Mouse (Mus musculus): ENCODE measurements around the gene Tnrc6b. TPM values are rescaled to one million over a fixed set of nuclear protein-coding genes. Genes with fewer than 3 reads are reported as not detected.
A peak's percentile ranks its signal among the peaks of the same experiment; 100 is the strongest.

The Tnrc6b gene
- polyA plus RNA-seq, 1 experiment = 47.5 TPM

DNA sequence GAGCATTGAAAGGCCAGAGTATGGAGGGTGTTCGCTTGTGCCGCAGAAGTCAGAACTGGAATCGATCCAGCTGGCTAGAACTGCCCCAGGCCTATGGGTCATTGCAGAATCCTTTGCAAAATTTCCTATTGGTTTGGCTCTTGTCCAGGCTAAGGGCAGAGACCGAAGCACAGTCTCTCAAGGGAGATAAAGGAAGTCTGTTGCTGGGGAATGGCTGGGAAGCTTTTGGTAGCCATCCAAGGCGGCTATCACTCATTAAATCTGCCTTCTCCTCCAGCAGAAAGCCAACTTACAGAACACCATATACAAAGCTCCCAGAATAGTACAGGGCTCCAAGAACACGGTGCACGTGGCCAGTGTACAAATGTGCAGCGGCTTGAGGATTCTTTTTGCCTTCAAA, 4.0 kb upstream of the Tnrc6b start:
- peaks cover 2% of the 10 kb centered on the region; the same call in 1 of the 2 replicates for H3K4me1 ChIP-seq (ENCODE audit: control insufficient read depth, insufficient read depth, low read length)
- WGBS = 35% methylated on average over 8 of the region's 8 CpGs
- TF ChIP-seq CTCF (IDR thresholded peaks at IDR 0.05; ENCODE audit: insufficient read depth, low read depth, low read length) (no peak), POLR2A (IDR thresholded peaks at IDR 0.05; ENCODE audit: insufficient read depth, low read depth, low read length) (no peak)
- no peak overlapping the region for H3K4me3 ChIP-seq (ENCODE audit: insufficient read depth, low read depth, low read length)
- 0 out of 2 replicates have a peak overlapping the region, but pooled peaks have one; percentile 52 for H3K27ac ChIP-seq (ENCODE audit: insufficient read depth, low read depth, low read length)

DNA sequence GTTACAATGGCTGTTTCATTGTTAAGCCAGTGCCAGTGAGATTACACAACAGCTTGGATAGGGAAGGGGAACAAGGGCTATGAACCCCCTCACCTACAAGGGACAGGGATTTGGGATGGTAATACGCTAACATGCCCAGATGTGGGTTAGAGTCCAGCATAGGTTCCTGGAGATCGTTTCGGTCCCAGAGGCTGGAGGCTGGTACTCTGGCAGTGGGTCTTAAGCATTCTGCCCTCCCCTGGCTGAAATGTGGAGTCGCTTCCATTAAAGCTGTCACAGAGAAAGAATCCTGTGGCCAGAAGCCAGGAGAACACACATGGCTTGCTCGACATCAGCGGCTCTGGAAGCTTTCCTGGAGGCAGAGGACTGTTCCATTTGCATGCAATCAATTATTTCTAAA, 1.5 kb upstream of the Tnrc6b start:
- Histone ChIP-seq H3K4me1 (ENCODE audit: control insufficient read depth, insufficient read depth, low read length) (peaks cover 2% of the 10 kb centered on the region; the same call in 1 of the 2 replicates), H3K4me3 (ENCODE audit: insufficient read depth, low read depth, low read length) (no peak overlapping the region), H3K27ac (ENCODE audit: insufficient read depth, low read depth, low read length) (no peak overlapping the region)
- 16% methylated on average over 6 of the region's 6 CpGs for WGBS
- TF ChIP-seq CTCF (IDR thresholded peaks at IDR 0.05; ENCODE audit: insufficient read depth, low read depth, low read length) (no peak), POLR2A (IDR thresholded peaks at IDR 0.05; ENCODE audit: insufficient read depth, low read depth, low read length) (no peak)

DNA sequence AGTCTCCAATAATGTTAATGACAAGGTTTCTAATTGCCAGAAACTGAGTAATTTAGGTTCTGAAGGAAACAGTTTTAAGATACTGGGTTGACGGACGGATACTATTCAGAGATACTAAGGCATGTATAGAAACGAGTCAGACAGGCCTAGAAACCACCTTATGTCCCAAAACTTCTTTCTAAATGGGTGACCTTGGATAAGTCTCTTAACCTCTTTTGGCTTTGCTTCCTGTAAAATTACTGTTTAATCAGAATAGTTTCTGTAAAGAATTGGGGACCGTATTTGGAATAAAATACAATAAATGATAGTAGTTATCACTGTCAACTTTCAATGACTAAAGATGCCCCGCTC, 881 bp upstream of the Tnrc6b start:
- TF ChIP-seq CTCF (IDR thresholded peaks at IDR 0.05; ENCODE audit: insufficient read depth, low read depth, low read length) (no peak), POLR2A (IDR thresholded peaks at IDR 0.05; ENCODE audit: insufficient read depth, low read depth, low read length) (no peak)
- Histone ChIP-seq H3K4me3 (ENCODE audit: insufficient read depth, low read depth, low read length) (no peak overlapping the region), H3K27ac (ENCODE audit: insufficient read depth, low read depth, low read length) (no peak overlapping the region), H3K4me1 (ENCODE audit: control insufficient read depth, insufficient read depth, low read length) (peaks cover 2% of the 10 kb centered on the region; the same call in 1 of the 2 replicates)
- WGBS = 5% methylated on average over 5 of the region's 5 CpGs

DNA sequence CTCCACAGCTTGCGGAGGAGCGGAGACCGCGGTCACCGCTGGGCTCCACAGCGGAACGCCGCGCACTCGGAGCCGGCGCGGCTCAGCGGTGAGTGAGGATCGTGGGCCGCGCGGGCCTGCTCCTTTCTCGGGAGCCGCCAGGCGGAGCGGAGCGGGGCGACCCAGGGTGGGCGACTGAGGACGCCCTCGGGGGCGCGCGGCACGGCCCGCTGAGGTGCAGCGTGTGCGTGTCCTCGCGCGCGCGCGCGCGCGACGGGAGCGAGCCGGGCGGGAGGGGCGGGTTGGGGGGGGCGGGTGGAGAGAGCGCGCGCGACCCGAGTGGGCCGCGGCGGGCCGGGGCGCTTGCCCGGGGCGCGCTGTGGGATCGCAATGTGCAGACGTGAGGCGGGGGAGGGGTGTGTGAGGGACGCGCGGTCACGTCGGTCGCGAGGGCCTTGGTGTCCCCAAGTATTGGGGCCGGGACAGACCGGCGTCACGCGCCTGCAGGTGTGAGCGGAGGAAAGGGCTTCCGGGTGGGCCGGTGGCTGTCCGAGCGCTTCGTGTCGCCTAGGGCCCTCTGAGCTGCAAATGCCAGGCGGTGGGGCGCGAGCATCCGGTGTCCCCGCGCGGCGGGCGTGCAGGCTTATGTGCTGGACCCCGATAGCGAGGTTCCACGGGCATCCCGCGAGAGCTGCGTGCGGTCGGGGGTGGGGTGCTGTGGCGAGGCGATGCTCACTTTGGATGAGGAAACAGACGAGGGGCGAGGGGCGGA, 463 bp downstream of the Tnrc6b start:
- peak overlapping the region; percentile 86 for H3K4me3 ChIP-seq (ENCODE audit: insufficient read depth, low read depth, low read length)
- peak overlapping the region; percentile 83 for H3K27ac ChIP-seq (ENCODE audit: insufficient read depth, low read depth, low read length)
- peaks cover 3% of the 10 kb centered on the region; the same call in 1 of the 2 replicates for H3K4me1 ChIP-seq (ENCODE audit: control insufficient read depth, insufficient read depth, low read length)
- under 1% methylated on average over 102 of the region's 106 CpGs for WGBS
- 0 out of 2 replicates have a peak, but pooled peaks have one; percentile 29 for TF ChIP-seq POLR2A (IDR thresholded peaks at IDR 0.05; ENCODE audit: insufficient read depth, low read depth, low read length)
- TF ChIP-seq CTCF (IDR thresholded peaks at IDR 0.05; ENCODE audit: insufficient read depth, low read depth, low read length) = no peak

DNA sequence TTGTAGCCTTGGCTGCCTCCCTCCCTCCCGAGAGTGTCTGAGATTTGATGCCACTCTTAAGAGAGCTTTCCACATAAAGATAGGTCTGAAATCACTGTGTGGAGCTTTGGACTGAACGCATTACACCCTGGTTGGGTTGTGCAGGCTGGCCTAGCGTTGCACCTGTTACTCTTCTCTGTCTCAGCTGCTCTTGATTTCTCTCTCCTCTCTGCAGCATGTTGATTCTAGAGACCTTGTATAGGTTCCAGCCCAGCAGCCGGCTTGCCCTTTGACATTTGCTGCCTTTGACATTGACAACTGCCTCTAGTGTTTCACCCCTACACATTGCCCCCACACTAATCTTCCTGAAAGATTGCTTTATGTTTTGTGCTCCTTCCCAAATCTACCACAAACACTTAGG, 3.2 kb downstream of the Tnrc6b start:
- no peak overlapping the region for H3K27ac ChIP-seq (ENCODE audit: insufficient read depth, low read depth, low read length)
- TF ChIP-seq POLR2A (IDR thresholded peaks at IDR 0.05; ENCODE audit: insufficient read depth, low read depth, low read length) (no peak), CTCF (IDR thresholded peaks at IDR 0.05; ENCODE audit: insufficient read depth, low read depth, low read length) (no peak)
- 80% methylated on average over 4 of the region's 4 CpGs for WGBS
- H3K4me3 ChIP-seq (ENCODE audit: insufficient read depth, low read depth, low read length) = no peak overlapping the region
- H3K4me1 ChIP-seq (ENCODE audit: control insufficient read depth, insufficient read depth, low read length) = peaks cover 9% of the 10 kb centered on the region

DNA sequence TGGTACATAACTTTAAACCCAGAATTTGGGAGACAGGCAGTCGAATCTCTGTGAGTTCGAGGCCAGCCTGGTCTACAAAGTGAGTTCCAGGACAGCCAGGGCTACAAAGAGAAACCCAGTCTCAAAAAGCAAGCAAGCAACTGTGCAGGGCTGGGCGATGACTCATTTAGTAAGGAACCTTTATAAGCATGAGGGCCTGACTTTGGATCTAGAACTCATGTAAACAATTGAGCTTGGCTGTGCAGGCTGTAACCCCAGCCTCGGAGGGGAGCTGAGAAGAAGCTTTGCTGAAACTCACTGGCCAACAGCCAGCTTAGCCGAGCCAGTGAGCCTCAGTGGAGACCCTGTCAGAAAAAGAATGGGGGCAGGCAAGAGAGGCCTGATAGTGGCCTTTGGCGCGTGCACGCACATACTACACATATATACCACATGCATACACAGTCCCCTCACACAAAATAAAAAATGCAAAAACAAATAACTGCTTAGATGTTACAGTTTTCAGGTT, 5.6 kb downstream of the Tnrc6b start:
- Histone ChIP-seq H3K27ac (ENCODE audit: insufficient read depth, low read depth, low read length) (no peak overlapping the region), H3K4me3 (ENCODE audit: insufficient read depth, low read depth, low read length) (no peak overlapping the region), H3K4me1 (ENCODE audit: control insufficient read depth, insufficient read depth, low read length) (peaks cover 12% of the 10 kb centered on the region)
- 68% methylated on average over 8 of the region's 8 CpGs for WGBS
- TF ChIP-seq CTCF (IDR thresholded peaks at IDR 0.05; ENCODE audit: insufficient read depth, low read depth, low read length) (no peak), POLR2A (IDR thresholded peaks at IDR 0.05; ENCODE audit: insufficient read depth, low read depth, low read length) (no peak)

DNA sequence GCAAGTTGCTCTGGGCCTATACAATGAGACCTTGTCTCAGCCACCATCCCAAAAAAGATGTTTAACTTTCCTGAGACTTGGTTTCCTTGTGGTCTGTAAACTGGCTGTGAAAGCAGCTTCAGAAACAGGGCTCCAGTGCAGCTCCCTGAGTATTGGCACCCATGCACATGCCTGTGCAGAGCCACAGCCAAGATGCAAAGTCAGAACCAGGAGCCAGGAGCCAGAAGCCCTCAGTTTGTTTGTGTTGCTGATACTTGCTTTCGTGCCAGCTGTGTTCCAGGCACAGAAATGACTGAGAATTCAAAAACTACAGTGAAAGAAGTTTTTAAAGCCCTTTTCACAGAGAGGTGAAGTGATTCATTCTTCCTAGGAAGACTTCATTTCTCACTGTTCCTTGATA, 6.3 kb downstream of the Tnrc6b start:
- H3K27ac ChIP-seq (ENCODE audit: insufficient read depth, low read depth, low read length) = no peak overlapping the region

DNA sequence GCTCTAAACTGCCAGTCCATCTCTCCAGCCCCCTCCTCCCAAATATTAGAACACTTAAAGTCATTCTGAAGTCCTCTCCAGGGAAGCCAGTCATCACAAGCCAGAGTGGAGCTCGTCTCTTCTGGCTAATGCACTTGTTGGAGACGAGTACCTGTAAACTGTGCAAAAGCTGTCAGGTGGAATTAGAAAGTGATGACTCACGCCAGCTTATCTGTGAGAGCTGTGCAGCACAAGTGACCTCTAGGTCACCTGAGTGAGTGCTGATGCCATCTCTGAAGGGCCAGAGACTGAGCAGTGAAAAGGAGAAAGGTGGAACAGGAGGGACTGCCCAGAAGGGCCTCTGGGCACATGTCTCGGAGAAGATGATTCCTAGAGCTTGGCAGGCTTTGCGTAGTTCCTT, 9.1 kb downstream of the Tnrc6b start:
- no peak for TF ChIP-seq CTCF (IDR thresholded peaks at IDR 0.05; ENCODE audit: insufficient read depth, low read depth, low read length)
- TF ChIP-seq POLR2A (IDR thresholded peaks at IDR 0.05; ENCODE audit: insufficient read depth, low read depth, low read length) = no peak
- no peak overlapping the region for H3K27ac ChIP-seq (ENCODE audit: insufficient read depth, low read depth, low read length)
- H3K4me1 ChIP-seq (ENCODE audit: control insufficient read depth, insufficient read depth, low read length) = peaks cover 18% of the 10 kb centered on the region
- H3K4me3 ChIP-seq (ENCODE audit: insufficient read depth, low read depth, low read length) = no peak overlapping the region
- WGBS = 88% methylated on average over 5 of the region's 5 CpGs

More for the DNA sequence above, 6.3 kb downstream of the Tnrc6b start:
- TF ChIP-seq CTCF (IDR thresholded peaks at IDR 0.05; ENCODE audit: insufficient read depth, low read depth, low read length) (no peak), POLR2A (IDR thresholded peaks at IDR 0.05; ENCODE audit: insufficient read depth, low read depth, low read length) (no peak)
- Histone ChIP-seq H3K4me3 (ENCODE audit: insufficient read depth, low read depth, low read length) (no peak overlapping the region), H3K4me1 (ENCODE audit: control insufficient read depth, insufficient read depth, low read length) (peaks cover 13% of the 10 kb centered on the region)
- 24% methylated on average over 1 of the region's 1 CpGs for WGBS

DNA sequence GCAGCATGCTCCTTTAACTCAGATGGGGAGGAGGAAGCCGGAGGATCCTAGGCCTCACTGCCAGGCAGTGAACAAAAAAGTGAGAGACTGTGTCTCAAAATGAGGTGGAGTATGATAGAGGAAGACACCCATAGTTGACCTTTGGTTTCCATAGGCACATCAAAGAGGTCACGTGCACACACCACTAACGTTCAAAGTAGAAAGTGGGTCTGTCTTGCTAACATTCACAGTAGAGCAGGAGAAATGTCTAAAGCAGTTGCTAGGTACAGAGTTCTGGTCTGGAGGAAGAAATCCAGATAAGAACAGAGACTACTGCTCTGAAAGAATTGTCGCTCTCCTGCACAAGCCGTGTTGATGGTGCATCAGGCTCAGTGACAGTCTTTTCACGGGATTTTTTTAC, 10.7 kb downstream of the Tnrc6b start:
- 61% methylated on average over 6 of the region's 6 CpGs for WGBS
- Histone ChIP-seq H3K27ac (ENCODE audit: insufficient read depth, low read depth, low read length) (no peak overlapping the region), H3K4me3 (ENCODE audit: insufficient read depth, low read depth, low read length) (no peak overlapping the region), H3K4me1 (ENCODE audit: control insufficient read depth, insufficient read depth, low read length) (peaks cover 14% of the 10 kb centered on the region)
- no peak for TF ChIP-seq CTCF (IDR thresholded peaks at IDR 0.05; ENCODE audit: insufficient read depth, low read depth, low read length)
